Mouse (Mus musculus) hindbrain, postnatal 0 days (tissue): ENCODE data around the gene Cadm4. TPM values are rescaled to one million over a fixed set of nuclear protein-coding genes. Genes with fewer than 3 reads are reported as not detected.

Source experiments
- ATAC-seq: fragments of 200-750 bp; cut with Nextera tagmentation; 2 replicates; pipeline ENCODE4 v1.8.0; 2017; ENCODE audit warnings: mild to moderate bottlenecking, moderate TSS enrichment, moderate library complexity
- DNase-seq: peaks from one replicate; pipeline ENCODE4 v3.0.0-alpha.2; 2015; ENCODE audit warnings: low spot score
- H3K27ac ChIP-seq: fragments of 300-500 bp; sonication (generic); 2 replicates; pipeline ENCODE4 v1.5.1; 2014; ENCODE audit warnings: mild to moderate bottlenecking
- H3K27me3 ChIP-seq: fragments of 300-500 bp; sonication (generic); 2 replicates; pipeline ENCODE4 v1.6.1; 2014; ENCODE audit warnings: low read length, mixed read lengths; ENCODE audit not compliant: insufficient read depth
- H3K36me3 ChIP-seq: fragments of 300-500 bp; sonication (generic); 2 replicates; pipeline ENCODE4 v1.6.1; 2014; ENCODE audit warnings: low read length, mixed read lengths; ENCODE audit not compliant: insufficient read depth
- H3K4me1 ChIP-seq: fragments of 300-500 bp; sonication (generic); 2 replicates; pipeline ENCODE4 v1.6.1; 2014; ENCODE audit warnings: antibody characterized with exemption, low read length, mixed read lengths; ENCODE audit not compliant: insufficient read depth
- H3K4me2 ChIP-seq: fragments of 300-500 bp; sonication (generic); 2 replicates; pipeline ENCODE4 v1.6.1; 2014; ENCODE audit warnings: low read depth, mild to moderate bottlenecking, low read length, moderate library complexity, mixed read lengths
- H3K4me3 ChIP-seq: fragments of 300-500 bp; sonication (generic); 2 replicates; pipeline ENCODE4 v1.5.1; 2014; ENCODE audit warnings: low read length
- H3K9ac ChIP-seq: fragments of 300-500 bp; sonication (generic); replicated peaks from 2 replicates; pipeline ENCODE4 v1.6.1; 2014; ENCODE audit warnings: mild to moderate bottlenecking, low read length, moderate library complexity, mixed read lengths
- H3K9me3 ChIP-seq: fragments of 300-500 bp; sonication (generic); 2 replicates; pipeline ENCODE4 v1.6.1; 2016; ENCODE audit warnings: low read length, mixed read lengths
- CTCF ChIP-seq: IDR thresholded peaks from 2 replicates; pipeline ENCODE4 v1.5.1; 2016; ENCODE audit warnings: antibody characterized with exemption, control low read depth, low read depth
- WGBS: fragments of 180-500 bp; shearing (Covaris S2); extraction: QIAGEN DNeasy Blood & Tissue Kit; methylation state at CpG from one replicate; pipeline ENCODE4 v1.1.7; 2014; 5-methylcytosine and 5-hydroxymethylcytosine counted together
- polyA plus RNA-seq: library from polyadenylated mRNA; unstranded; fragments of >200 nt; fragmentation: Nextera tagmentation; extraction: Ambion mirVana; gene quantifications from 2 replicates; pipeline ENCODE4 v1.2.1, GENCODE M21; 2015
- total RNA-seq: library from RNA; depleted of rRNA; stranded (reverse); fragments of >200 nt; gene quantifications from 2 replicates; pipeline ENCODE4 v1.2.3, GENCODE M21; 2014

The Cadm4 gene
- total and polyA plus RNA-seq, 2 experiments from 2014 or later, result 101 to 423 TPM

DNA sequence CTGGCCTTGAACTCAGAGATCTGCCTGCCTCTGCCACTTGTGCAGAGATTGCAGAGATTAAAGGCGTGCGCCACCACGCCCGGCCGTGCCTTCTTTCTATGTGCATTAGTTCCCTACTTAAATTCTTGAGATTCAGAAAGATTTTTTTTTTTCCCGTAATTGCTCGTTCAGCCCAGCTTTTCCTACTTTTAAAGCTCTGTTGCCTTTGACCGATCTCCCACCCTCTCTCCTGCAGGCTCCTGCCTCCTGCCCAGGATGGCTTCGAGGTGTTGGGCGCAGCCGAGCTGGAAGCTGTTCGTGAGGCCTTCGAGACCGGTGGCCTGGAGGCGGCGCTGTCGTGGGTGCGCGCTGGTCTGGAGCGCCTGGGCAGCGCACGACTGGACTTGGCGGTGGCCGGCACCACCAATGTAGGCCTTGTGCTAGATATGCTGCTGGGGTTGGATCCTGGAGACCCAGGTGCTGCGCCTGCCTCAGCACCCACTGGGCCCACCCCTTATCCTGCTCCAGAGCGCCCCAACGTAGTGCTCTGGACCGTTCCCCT, 51.3 kb downstream of the Cadm4 start:
- 67% methylated on average over 28 of the region's 28 CpGs for WGBS
- no peak overlapping the region for H3K4me2 ChIP-seq
- peaks cover 12% of the 10 kb centered on the region; the same call in 1 of the 2 replicates for H3K4me1 ChIP-seq
- no peak overlapping the region for H3K4me3 ChIP-seq
- no peak overlapping the region for H3K9ac ChIP-seq
- DNase-seq (no peak), ATAC-seq (no peak)
- no peak; the same call in 1 of the 2 replicates for TF ChIP-seq CTCF
- H3K9me3 ChIP-seq, result no peaks in the 10 kb centered on the region
- no peak overlapping the region for H3K27ac ChIP-seq
- no peaks in the 10 kb centered on the region for H3K27me3 ChIP-seq
- H3K36me3 ChIP-seq, result peaks cover 17% of the 10 kb centered on the region; the same call in 1 of the 2 replicates

DNA sequence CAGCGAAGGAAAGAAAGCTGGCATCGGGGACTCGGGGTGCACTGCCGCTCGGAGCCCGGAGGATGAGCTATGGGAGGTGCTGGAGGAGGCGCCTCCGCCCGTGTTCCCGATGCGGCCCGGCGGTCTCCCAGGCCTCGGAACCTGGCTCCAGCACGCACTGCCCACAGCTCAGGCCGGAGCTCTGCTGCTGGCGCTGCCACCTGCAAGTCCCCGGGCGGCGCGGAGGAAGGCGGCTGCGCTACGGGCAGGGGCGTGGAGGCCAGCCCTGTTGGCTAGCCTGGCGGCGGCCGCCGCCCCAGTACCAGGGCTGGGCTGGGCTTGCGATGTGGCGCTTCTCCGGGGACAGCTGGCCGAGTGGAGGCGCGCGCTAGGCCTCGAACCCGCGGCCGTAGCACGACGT, 52.0 kb downstream of the Cadm4 start:
- H3K27ac ChIP-seq, result no peak overlapping the region
- peaks cover 17% of the 10 kb centered on the region; the same call in 1 of the 2 replicates for H3K36me3 ChIP-seq
- peaks cover 12% of the 10 kb centered on the region; the same call in 1 of the 2 replicates for H3K4me1 ChIP-seq
- no peak overlapping the region; the same call in 1 of the 2 replicates for H3K9ac ChIP-seq
- DNase-seq (no peak), ATAC-seq (no peak)
- H3K4me2 ChIP-seq, result peak overlapping the region; percentile 37
- TF ChIP-seq CTCF, result no peak
- H3K4me3 ChIP-seq, result no peak overlapping the region
- 27% methylated on average over 42 of the region's 42 CpGs for WGBS
- H3K9me3 ChIP-seq, result no peaks in the 10 kb centered on the region
- no peaks in the 10 kb centered on the region for H3K27me3 ChIP-seq

DNA sequence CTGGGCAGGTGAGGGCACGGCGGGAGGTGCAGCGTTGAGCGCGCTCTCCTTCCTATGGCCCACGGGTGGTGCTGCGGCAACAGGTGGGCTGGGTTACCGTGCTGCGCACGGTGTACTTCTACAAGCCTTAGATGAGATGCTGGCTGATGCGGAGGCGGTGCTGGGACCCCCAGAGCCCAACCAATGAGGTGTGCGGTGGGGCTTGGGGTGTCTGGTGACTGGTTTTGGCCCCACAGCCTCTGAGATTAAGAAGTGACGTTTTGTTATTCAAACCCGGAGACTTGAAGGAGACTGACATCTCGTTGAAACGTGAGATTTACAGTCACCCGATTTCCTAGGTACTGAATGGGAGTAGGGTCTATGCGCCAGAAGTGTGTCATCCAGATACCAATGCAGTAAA, 52.5 kb downstream of the Cadm4 start:
- H3K4me2 ChIP-seq, result peak overlapping the region; percentile 37; the same call in 1 of the 2 replicates
- TF ChIP-seq CTCF, result no peak
- H3K9me3 ChIP-seq, result no peaks in the 10 kb centered on the region
- 40% methylated on average over 19 of the region's 19 CpGs for WGBS
- H3K27ac ChIP-seq, result no peak overlapping the region
- ATAC-seq, result no peak
- no peak overlapping the region; the same call in 1 of the 2 replicates for H3K9ac ChIP-seq
- peaks cover 11% of the 10 kb centered on the region; the same call in 1 of the 2 replicates for H3K4me1 ChIP-seq
- peaks cover 17% of the 10 kb centered on the region; the same call in 1 of the 2 replicates for H3K36me3 ChIP-seq
- no peaks in the 10 kb centered on the region for H3K27me3 ChIP-seq
- no peak overlapping the region for H3K4me3 ChIP-seq
- DNase-seq, result no peak

- no peak for ATAC-seq
- Histone ChIP-seq H3K36me3 (peaks cover 17% of the 10 kb centered on the region; the same call in 1 of the 2 replicates), H3K27ac (no peak overlapping the region), H3K4me2 (no peak overlapping the region), H3K27me3 (no peaks in the 10 kb centered on the region), H3K4me1 (peaks cover 6% of the 10 kb centered on the region; the same call in 1 of the 2 replicates), H3K4me3 (no peak overlapping the region), H3K9ac (no peak overlapping the region), H3K9me3 (no peaks in the 10 kb centered on the region)
- TF ChIP-seq CTCF, result no peak
- DNase-seq, result no peak
- 58% methylated on average over 4 of the region's 4 CpGs for WGBS
These were observed 55.3 kb downstream of the Cadm4 start for GRCm38 (mm10) chr7:24537081-24537480.

DNA sequence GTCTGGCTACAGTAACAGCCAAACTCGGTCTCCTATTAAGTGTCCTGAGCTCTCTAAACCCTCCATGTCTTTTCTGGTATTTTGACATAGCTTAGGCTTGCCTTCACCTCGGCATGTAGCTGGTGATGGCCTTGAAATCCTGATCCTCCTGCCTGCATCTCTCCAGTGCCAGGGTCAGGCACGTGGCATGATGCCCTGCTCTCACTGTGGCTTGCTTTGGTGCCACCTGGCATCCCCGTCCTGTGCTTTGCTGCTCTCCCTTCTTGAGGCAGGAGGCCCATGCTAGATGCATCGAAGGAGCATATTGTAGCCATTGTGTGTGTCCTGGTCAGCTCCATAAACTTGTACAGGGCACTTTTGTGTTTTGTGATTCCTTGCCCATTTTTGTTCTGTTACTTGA, 55.8 kb downstream of the Cadm4 start:
- no peak overlapping the region for H3K9ac ChIP-seq
- 62% methylated on average over 5 of the region's 5 CpGs for WGBS

DNA sequence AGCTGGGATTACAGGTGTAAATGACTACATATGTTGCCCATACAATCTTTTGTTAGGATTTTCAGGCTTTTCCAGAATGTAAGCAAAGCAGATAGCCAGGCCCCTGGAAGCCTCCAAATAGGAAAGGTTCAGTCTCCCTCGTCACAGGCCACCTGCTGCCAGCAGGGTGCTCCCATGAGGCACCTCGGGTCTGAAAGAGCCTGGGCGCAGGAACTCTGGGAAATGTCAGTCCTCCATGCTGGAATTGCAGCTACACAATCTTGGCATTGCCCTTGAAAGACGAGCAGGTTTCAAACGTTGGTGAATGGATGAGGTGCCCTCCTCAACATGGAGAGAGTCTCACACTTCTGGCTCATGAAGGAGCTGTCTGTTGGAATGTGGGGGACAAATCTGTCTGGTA, 56.3 kb downstream of the Cadm4 start:
- ATAC-seq (no peak), DNase-seq (peak; percentile 32)
- H3K4me2 ChIP-seq, result no peak overlapping the region
- no peaks in the 10 kb centered on the region for H3K27me3 ChIP-seq
- no peak overlapping the region for H3K9ac ChIP-seq
- H3K4me1 ChIP-seq, result no peaks in the 10 kb centered on the region
- WGBS, result 35% methylated on average over 5 of the region's 5 CpGs
- H3K36me3 ChIP-seq, result peaks cover 17% of the 10 kb centered on the region; the same call in 1 of the 2 replicates
- no peaks in the 10 kb centered on the region for H3K9me3 ChIP-seq
- no peak overlapping the region for H3K4me3 ChIP-seq
- H3K27ac ChIP-seq, result peak overlapping the region; percentile 32; the same call in 1 of the 2 replicates
- no peak; the same call in 1 of the 2 replicates for TF ChIP-seq CTCF

More for the DNA sequence above, 55.8 kb downstream of the Cadm4 start:
- H3K27me3 ChIP-seq, result no peaks in the 10 kb centered on the region
- DNase-seq (no peak), ATAC-seq (no peak)
- no peaks in the 10 kb centered on the region for H3K9me3 ChIP-seq
- no peak for TF ChIP-seq CTCF
- H3K4me3 ChIP-seq, result no peak overlapping the region
- peaks cover under 1% of the 10 kb centered on the region; the same call in 1 of the 2 replicates for H3K4me1 ChIP-seq
- peaks cover 17% of the 10 kb centered on the region; the same call in 1 of the 2 replicates for H3K36me3 ChIP-seq
- H3K27ac ChIP-seq, result peak overlapping the region; percentile 32; the same call in 1 of the 2 replicates
- no peak overlapping the region for H3K4me2 ChIP-seq

DNA sequence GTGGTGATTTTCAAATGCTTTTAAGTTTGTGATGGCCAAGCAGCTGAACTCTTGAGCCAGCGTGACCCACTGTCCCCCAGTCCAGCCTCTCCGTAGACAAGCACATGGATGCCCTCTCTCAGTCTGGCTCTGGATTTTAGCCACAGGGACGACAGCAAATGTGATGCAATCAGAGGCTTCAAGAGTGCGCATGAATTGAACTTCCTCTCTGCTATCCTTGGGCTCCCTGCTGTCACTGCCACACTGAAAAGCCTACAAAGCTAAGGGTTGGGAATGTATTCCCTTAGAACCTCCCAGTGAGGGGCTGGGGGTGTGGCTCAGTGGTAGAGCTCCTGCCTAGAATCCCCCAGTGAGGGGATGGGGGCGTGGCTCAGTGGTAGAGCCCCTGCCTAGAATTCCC, 56.9 kb downstream of the Cadm4 start:
- DNase-seq (no peak), ATAC-seq (no peak)
- H3K27me3 ChIP-seq, result no peaks in the 10 kb centered on the region
- TF ChIP-seq CTCF, result no peak
- H3K9ac ChIP-seq, result no peak overlapping the region
- H3K4me1 ChIP-seq, result no peaks in the 10 kb centered on the region
- peaks cover 13% of the 10 kb centered on the region; the same call in 1 of the 2 replicates for H3K36me3 ChIP-seq
- H3K9me3 ChIP-seq, result no peaks in the 10 kb centered on the region
- no peak overlapping the region for H3K4me3 ChIP-seq
- peak overlapping the region; percentile 32; the same call in 1 of the 2 replicates for H3K27ac ChIP-seq
- 73% methylated on average over 5 of the region's 5 CpGs for WGBS
- no peak overlapping the region for H3K4me2 ChIP-seq
